Mouse (Mus musculus) mouse embryonic stem cell (cell line): ENCODE measurements at regions not wholly inside any gene's neighbourhood (a gene's known extent, or its start where the extent isn't known, plus 50 kb on each side); places are given as distances from the start of the nearest gene placed in this dataset.

Source experiments
- in situ Hi-C, 2 experiments: fragments of 300-500 bp; cut with MboI; formaldehyde crosslinking; loops; 1 replicate in 1 of 2; 3 replicates in 1 of 2; pipeline ENCODE4 v1.14.3; 2019 to 2020; ENCODE audit warnings: low sequenced_read_pairs in 2 of 2, low pct_unique_long_range_greater_than_20kb in 1 of 2, mixed read lengths in 1 of 2; ENCODE audit not compliant: unreplicated experiment in 1 of 2

GRCm38 (mm10) chr1:23228478-23228877 is 126.4 kb upstream of the 4933415F23Rik start:
- in situ Hi-C loops, result no loop called here

DNA sequence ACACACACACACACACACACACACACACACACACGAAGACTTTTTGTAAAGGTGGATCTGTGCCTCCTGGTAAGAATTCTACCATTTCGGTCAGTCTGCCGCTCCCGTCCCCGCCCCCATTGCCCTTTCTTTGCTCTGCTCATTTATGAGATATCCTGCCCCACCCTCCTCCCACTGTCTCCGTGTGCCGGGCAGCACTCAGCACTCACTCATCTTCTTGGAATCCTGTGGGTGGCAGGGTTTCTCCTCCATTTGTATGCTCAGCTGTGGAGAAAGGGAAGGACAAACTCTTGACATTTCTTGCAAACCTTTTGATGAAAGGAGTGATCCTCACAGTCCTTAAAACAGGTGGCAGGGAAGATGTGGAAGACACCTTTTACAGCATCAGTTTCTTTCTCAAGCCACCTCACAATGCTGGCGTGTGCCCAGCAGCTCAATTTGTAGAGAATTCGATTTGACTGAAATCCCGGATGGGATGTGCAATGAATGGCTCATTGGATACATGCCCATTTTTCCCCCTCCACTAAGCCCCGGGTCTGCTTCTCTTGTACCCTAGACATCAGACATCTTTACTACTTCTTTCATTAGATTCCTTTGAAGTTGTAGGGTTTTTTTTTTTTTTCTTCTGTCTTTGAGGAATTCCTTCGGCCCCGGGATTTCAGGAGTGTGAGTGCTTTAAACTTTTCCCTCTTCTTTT is 112.6 kb upstream of the 4933415F23Rik start:
- in situ Hi-C loops, result no loop called here

DNA sequence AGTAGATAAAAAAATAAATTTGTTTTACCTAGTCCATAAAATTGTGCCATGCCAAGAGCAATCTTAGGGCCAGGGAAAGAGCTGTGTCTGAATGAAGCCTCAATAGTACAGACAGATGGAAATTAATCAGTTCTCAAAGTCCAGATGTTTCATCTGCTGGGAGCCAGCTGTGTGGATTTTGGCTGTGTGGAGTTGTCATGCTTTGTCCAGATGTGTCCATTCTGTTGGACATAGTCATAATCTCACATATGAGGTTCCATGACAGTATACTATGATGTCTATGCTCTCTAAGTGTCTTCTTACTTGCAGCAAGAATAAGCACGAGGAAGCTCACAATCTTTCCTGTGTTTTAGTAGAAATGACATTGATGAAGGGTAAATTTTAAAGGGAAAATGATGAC is 105.8 kb upstream of the 4933415F23Rik start:
- in situ Hi-C loops, result no loop called here

GRCm38 (mm10) chr1:23207024-23207423 is 105.0 kb upstream of the 4933415F23Rik start:
- in situ Hi-C loops, result no loop called here

DNA sequence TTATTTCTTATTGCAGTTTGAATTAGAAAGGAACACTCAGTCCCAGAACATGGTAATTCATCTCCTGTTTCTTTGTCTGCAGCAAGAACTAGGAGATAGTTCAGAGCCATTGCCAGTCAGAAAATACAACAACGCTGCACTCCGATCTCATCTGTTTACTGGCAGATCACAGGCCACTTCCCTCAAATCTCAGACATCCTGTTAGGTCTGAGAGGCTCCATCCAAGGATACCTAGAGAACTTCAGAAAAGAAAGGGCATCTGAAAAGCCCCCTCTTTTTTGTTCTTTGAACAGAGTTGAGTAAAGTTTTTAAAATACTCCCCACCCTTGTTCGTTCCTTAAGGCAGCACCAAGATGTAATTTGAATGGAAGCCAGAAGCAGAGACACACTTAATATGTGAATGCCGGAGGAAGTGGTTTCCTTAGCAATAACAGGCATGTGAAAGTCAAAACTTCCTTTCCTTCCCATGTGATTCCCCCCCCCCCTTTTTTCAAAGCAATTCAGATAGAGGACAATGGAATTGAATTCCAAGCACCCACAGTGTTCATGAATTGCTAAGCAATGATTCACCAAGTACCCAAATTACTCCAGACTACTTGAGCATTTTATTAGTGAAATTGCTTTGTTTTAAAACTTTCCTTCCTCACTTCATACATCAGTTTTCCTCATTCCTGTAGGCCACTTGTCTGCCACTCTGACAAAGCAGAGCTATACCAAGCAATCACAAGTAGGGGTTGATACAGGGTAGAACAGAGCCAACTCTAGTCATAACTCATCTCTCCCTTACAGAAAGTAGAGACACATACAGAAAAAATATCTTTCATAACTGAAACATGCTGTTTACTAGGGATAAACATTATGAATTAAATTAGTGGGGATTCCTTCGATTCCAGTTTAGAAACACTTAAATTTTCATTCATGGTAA is 100.7 kb upstream of the 4933415F23Rik start:
- in situ Hi-C loops, result no loop called here

DNA sequence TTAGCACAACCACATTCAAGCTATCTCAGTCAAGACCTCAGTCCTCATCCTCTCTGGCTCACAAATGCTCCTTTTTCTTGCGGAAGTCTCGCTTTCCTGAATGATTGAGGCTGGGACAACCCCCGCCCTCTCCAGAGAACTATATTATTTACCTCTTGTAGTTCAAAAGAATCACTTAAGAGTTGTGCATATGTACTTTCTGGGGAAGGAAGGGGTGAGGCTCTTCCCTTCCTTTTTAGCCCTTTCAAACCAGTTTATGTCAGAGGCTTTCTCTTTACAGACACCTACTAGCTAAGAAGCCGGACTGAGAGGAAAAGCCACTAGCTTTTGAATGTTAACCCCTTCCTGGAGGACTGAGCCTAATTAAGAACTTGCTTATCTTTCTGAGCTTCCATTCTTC is 98.4 kb upstream of the 4933415F23Rik start:
- in situ Hi-C loops, result no loop called here

GRCm38 (mm10) chr1:23190316-23191005 is 88.4 kb upstream of the 4933415F23Rik start:
- in situ Hi-C loops, result loop anchor here in 1 of 2 experiments (25.0 kb wide), 1 partner anchor 297 kb away; no protein-coding TSS in a partner anchor

DNA sequence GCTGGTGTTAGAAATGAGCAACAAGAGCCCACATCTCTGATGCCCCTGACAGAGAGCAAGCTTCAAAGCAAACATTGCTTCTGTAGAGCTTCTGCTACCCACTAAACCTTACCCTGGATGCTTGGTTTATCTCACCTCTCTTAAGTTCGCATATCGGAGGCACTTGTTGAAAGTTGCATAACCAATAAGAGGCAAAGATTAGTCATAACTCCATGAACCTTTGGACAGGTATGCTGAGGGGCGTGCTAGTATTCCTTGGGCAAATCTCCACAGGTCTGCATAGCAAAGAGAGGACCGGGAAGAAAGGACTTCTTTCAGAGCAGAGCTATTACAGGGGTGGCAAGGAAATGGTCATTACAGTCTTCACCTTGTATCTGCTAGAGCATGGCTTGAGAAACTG is 87.7 kb upstream of the 4933415F23Rik start:
- in situ Hi-C loops, result loop anchor here in 1 of 2 experiments (25.0 kb wide), 1 partner anchor 298 kb away; no protein-coding TSS in a partner anchor

DNA sequence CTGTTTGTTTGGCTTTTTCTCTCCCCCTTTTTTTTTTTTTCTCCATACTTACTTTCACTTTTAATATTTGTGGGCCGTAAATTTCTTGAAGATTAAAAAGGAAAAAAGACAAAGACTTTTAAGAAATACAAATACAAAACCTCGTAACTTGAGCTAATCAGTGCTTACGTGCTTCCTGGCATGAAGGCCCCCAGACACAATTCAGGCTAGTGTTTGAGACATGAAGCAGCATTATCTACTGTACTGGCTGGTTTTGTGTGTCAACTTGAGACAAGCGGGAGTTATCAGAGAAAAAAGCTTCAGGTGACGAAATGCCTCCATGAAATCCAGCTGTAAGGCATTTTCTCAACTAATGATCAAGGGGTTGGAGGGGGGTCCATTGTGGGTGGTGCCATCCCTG is 86.2 kb upstream of the 4933415F23Rik start:
- in situ Hi-C loops, result loop anchor here in 1 of 2 experiments (25.0 kb wide), 1 partner anchor 299 kb away; no protein-coding TSS in a partner anchor

DNA sequence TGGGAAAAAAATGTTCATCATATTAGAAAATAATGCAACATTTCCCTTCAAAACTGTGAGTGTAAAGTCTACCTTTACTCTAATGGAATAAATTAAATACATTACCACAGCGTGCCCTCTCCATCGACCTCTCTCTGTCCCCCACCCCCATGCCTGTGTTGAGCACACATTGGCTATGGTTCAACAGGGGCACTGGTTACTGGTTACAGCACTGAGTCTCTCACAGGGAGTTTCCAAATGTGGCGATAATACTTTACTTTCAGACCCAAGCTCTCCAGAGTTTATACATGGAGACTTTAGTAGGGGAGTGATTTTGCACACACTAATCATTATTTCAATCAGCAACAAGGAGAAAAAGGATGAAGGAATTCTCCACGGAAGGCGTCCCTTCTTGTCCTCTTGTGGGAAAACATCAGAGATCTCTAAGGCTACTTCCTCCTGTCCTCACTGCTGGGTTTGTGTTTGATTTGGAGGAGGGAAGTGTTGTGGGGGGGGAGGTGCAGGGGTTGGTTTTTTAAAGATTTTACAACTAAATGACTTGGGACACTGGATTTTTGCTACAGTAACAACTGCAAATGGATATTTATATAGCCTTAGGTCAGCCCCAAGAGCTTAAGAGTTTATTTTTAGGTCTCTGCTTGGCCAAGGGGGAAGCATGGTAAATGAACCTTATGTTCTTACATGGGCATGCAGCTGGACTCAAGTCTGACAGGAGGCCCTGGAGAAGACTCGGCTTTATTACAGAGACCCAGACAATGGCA is 85.6 kb upstream of the 4933415F23Rik start:
- in situ Hi-C loops, result loop anchor here in 1 of 2 experiments (25.0 kb wide), 1 partner anchor 300 kb away; no protein-coding TSS in a partner anchor

DNA sequence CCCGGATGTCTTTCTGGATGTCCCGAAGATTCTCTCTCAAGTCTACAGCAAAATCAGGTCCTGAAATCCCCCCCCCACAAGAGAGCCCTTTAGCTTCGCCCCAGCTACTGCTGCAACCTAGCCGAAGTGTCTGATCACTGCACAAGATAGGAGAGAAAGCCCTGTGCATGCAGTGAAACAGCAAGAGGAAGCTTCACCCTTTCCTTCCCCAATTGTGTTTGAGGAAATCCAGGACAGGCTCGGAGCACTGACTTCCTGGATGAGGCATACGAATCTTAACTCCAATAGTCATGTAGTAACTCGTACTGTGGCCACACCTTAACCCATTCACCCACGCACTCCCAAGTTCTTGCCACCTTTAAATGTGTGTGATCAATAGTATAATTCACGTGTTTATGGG is 82.7 kb upstream of the 4933415F23Rik start:
- in situ Hi-C loops, result loop anchor here in 1 of 2 experiments (25.0 kb wide), 1 partner anchor 303 kb away; no protein-coding TSS in a partner anchor

GRCm38 (mm10) chr1:23182541-23182940 is 80.5 kb upstream of the 4933415F23Rik start:
- in situ Hi-C loops, result loop anchor here in 1 of 2 experiments (25.0 kb wide), 1 partner anchor 305 kb away; no protein-coding TSS in a partner anchor

- in situ Hi-C loops, result loop anchor here in 1 of 2 experiments (25.0 kb wide), 1 partner anchor 309 kb away; no protein-coding TSS in a partner anchor
These were observed 76.4 kb upstream of the 4933415F23Rik start for GRCm38 (mm10) chr1:23178335-23178974.

- in situ Hi-C loops, result no loop called here
These were observed 72.0 kb upstream of the 4933415F23Rik start for GRCm38 (mm10) chr1:23174022-23174421.

- in situ Hi-C loops, result no loop called here
These were observed 71.2 kb upstream of the 4933415F23Rik start for GRCm38 (mm10) chr1:23173054-23173802.

DNA sequence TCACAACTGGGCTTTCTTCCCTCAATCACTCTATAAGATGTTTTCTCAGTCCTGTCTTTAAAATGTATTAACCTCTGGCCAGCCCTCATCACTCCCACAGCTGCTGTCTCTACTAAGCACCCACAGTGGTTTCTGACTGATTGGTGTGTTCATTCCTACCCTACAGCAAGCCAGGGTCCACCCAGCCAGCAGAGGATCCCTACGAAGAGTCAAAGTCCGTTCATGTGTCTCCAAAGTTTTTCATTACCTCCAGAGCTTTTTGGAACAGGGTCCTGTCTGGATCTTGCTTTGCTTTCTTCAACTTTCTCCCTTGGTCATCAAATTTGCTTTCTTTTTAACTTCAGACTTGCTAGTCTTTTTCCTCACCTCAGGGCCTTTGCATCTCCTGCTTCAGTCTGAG is 69.3 kb upstream of the 4933415F23Rik start:
- in situ Hi-C loops, result no loop called here

DNA sequence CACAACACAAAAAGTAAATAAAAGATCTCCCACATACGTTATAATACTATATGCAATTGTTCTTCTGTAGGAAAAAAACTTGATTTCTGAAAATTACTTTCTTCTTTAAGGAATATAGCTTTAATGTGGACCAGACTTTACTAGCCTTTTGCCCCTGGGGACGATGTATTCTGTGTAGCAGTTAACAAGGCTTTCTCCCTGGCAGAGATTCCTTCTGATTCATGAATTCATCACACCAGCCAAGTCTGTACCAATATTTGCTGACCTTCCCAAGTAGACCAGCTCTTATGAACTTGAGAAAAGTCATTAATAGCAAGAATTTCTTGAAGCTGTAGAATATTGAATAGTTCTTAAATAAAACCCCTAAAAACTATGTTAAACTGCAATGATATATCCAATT is 68.7 kb upstream of the 4933415F23Rik start:
- in situ Hi-C loops, result no loop called here
